ENCODE assay signal across 1 mouse cellular context in the genomic region with DNA sequence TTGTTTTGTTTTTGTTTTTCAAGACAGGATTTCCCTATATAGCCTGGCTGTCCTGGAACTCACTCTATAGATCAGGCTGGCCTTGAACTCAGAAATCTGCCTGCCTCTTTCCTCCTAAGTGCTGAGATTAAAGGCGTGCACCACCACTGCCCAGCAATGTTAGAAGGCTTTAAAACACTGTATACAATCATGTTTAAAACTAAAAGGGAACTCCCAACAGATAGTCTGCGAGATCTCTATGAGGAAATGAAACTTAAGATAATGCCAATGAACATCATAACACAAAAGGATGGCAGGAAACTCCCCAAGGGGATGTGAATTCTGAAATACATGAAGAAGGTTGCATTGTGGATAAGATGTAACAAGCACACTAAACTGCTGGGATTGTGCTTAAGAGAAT.
TF ChIP-seq lines count a peak whose summit lies in the region.

No protein-coding gene starts in this region.

TF ChIP-seq in MEL, 35 proteins besides CTCF, POLR2A, EP300 and RAD21 (continued from another document):
- TF ChIP-seq TBP (IDR thresholded peaks at IDR 0.05; ENCODE audit: low read depth, low read length) = peak; percentile 87
